Mouse (Mus musculus) myocyte (in vitro differentiated cells): ENCODE data around the gene Fam92b. TPM values are rescaled to one million over a fixed set of nuclear protein-coding genes. Genes with fewer than 3 reads are reported as not detected.
A peak's percentile ranks its signal among the peaks of the same experiment; 100 is the strongest.

ENCODE experiments used
- H3K27me3 ChIP-seq: one replicate; pipeline ENCODE4 v1.6.1; 2011; ENCODE audit not compliant: control insufficient read depth, insufficient read depth, insufficient read length
- H3K36me3 ChIP-seq: one replicate; pipeline ENCODE4 v1.6.1; 2011; ENCODE audit not compliant: control insufficient read depth, insufficient read depth
- H3K4me2 ChIP-seq: one replicate; pipeline ENCODE4 v1.6.1; 2011; ENCODE audit warnings: low read depth, control low read depth
- H3K4me3 ChIP-seq: one replicate; pipeline ENCODE4 v1.5.1; 2011; ENCODE audit warnings: mild to moderate bottlenecking, control low read depth, moderate library complexity
- H3K79me2 ChIP-seq: one replicate; pipeline ENCODE4 v1.6.1; 2011; ENCODE audit not compliant: control insufficient read depth, insufficient read depth
- H3ac ChIP-seq: one replicate; pipeline ENCODE4 v1.6.1; 2011; ENCODE audit not compliant: control insufficient read depth, insufficient read length
- CEBPB ChIP-seq: IDR thresholded peaks from 2 replicates; pipeline ENCODE4 v1.6.1; 2011; ENCODE audit warnings: mild to moderate bottlenecking, moderate library complexity; ENCODE audit not compliant: poor library complexity, insufficient read depth, severe bottlenecking
- E2F4 ChIP-seq: IDR thresholded peaks from one replicate; pipeline ENCODE4 v1.6.1; 2011; ENCODE audit warnings: mild to moderate bottlenecking, control low read depth, moderate library complexity; ENCODE audit not compliant: insufficient read depth
- MAX ChIP-seq: IDR thresholded peaks from one replicate; pipeline ENCODE4 v1.6.1; 2011; ENCODE audit warnings: low read depth, mild to moderate bottlenecking, control low read depth
- MYOD1 ChIP-seq, 3 experiments: IDR thresholded peaks; one replicate each; pipeline ENCODE4 v1.6.1; 2011; ENCODE audit warnings: control low read depth in 2 of 3, low read depth in 2 of 3, mild to moderate bottlenecking in 2 of 3, moderate library complexity in 1 of 3; ENCODE audit not compliant: insufficient read length in 2 of 3, control insufficient read depth in 1 of 3
- MYOG ChIP-seq, 3 experiments: IDR thresholded peaks; one replicate each; pipeline ENCODE4 v1.6.1; 2011; ENCODE audit warnings: control low read depth in 2 of 3, low read depth in 2 of 3, mild to moderate bottlenecking in 2 of 3; ENCODE audit not compliant: insufficient read length in 2 of 3, control insufficient read depth in 1 of 3, insufficient read depth in 1 of 3
- POLR2A ChIP-seq: IDR thresholded peaks from one replicate; pipeline ENCODE4 v1.6.1; 2011; ENCODE audit warnings: low read depth, mild to moderate bottlenecking, control low read depth, moderate library complexity; ENCODE audit not compliant: insufficient read length
- POLR2AphosphoS2 ChIP-seq: IDR thresholded peaks from one replicate; pipeline ENCODE4 v1.6.1; 2011; ENCODE audit warnings: low read depth, control low read depth; ENCODE audit not compliant: insufficient read length
- REST ChIP-seq: IDR thresholded peaks from one replicate; pipeline ENCODE4 v1.6.1; 2011; ENCODE audit warnings: mild to moderate bottlenecking, control low read depth, moderate library complexity; ENCODE audit not compliant: insufficient read depth, insufficient read length
- SRF ChIP-seq: IDR thresholded peaks from one replicate; pipeline ENCODE4 v1.6.1; 2011; ENCODE audit warnings: low read depth; ENCODE audit not compliant: control insufficient read depth, insufficient read length
- TCF12 ChIP-seq: IDR thresholded peaks from one replicate; pipeline ENCODE4 v1.6.1; 2011; ENCODE audit warnings: mild to moderate bottlenecking, control low read depth; ENCODE audit not compliant: poor library complexity, insufficient read depth, severe bottlenecking
- TCF3 ChIP-seq: IDR thresholded peaks from one replicate; pipeline ENCODE4 v1.6.1; 2011; ENCODE audit warnings: low read depth, control low read depth; ENCODE audit not compliant: insufficient read length
- USF1 ChIP-seq: IDR thresholded peaks from one replicate; pipeline ENCODE4 v1.6.1; 2011; ENCODE audit warnings: low read depth, mild to moderate bottlenecking, control low read depth, moderate library complexity
- polyA plus RNA-seq: library from polyadenylated mRNA; unstranded; fragments of >200 nt; fragmentation: generic; extraction: Trizol; gene quantifications from one replicate; pipeline ENCODE4 v1.2.1, GENCODE M21; 2012; ENCODE audit warnings: missing spikeins

Fam92b gene
- polyA plus RNA-seq, 1 experiment = not detected

DNA sequence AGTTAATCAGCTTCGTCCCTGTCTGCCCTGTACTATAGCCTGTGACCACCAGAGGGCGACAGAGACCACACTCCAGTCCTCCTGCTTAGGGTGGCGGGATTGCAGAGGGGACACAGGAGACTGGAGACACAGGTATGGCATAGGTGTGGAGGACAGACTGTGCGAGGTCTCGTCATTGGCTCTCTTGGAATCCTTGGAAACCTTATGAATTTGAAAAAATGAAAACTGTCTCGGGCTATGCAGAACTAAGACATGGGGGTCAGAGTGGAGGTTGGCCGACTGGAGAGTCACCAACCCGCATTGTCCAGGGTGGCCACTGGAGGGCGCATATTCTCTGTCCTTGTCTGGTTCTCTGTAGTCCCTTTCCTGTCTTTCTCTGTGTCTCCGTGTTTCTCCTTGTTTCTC lies 1.8 kb upstream of the Fam92b start:
- H3K36me3 ChIP-seq = no peaks in the 10 kb centered on the region
- H3K27me3 ChIP-seq = peaks cover 4% of the 10 kb centered on the region
- no peak overlapping the region for H3K4me3 ChIP-seq
- TF ChIP-seq MYOD1 (IDR thresholded peaks at IDR 0.05; ENCODE audit: control insufficient read depth in 1 of 3, insufficient read length in 2 of 3, low read depth in 2 of 3) (no peak), POLR2A (no peak), USF1 (no peak), MYOG (IDR thresholded peaks at IDR 0.05; ENCODE audit: control insufficient read depth in 1 of 3, insufficient read depth in 1 of 3, insufficient read length in 2 of 3, low read depth in 2 of 3) (no peak), E2F4 (no peak), TCF3 (no peak), REST (no peak), CEBPB (no peak)
- H3K79me2 ChIP-seq = no peaks in the 10 kb centered on the region
- no peak overlapping the region for H3ac ChIP-seq
- H3K4me2 ChIP-seq = peak overlapping the region; percentile 63

DNA sequence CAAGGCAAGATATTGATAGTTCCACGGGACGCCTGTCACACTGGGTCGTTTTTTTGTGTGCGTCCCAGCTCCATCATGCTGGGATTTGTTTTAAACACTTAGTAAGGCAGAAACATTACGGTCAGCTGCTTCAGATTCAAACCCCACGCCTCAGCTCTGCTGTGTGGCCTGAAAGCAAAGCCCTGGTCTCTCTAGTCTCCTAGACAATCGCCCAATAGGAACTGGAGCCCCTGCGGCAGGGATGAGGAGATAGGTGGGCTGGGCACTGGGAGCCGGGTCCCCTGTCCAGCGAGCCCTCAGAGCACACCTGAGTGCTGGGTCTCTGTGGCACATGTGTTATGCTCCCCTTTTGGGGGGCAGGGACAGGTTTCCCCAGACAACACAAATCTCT lies 853 bp upstream of the Fam92b start:
- Histone ChIP-seq H3K27me3 (peaks cover 5% of the 10 kb centered on the region), H3K36me3 (no peaks in the 10 kb centered on the region), H3K4me3 (no peak overlapping the region), H3K79me2 (no peaks in the 10 kb centered on the region), H3K4me2 (no peak overlapping the region), H3ac (no peak overlapping the region)
- TF ChIP-seq POLR2AphosphoS2 = no peak
- no peak for TF ChIP-seq CEBPB
- no peak for TF ChIP-seq REST
- no peak for TF ChIP-seq USF1
- TF ChIP-seq MAX = no peak
- no peak for TF ChIP-seq MYOG (IDR thresholded peaks at IDR 0.05; ENCODE audit: control insufficient read depth in 1 of 3, insufficient read depth in 1 of 3, insufficient read length in 2 of 3, low read depth in 2 of 3)
- TF ChIP-seq TCF3 = no peak
- TF ChIP-seq SRF = no peak
- TF ChIP-seq TCF12 = no peak
- no peak for TF ChIP-seq E2F4
- TF ChIP-seq POLR2A = no peak
- no peak for TF ChIP-seq MYOD1 (IDR thresholded peaks at IDR 0.05; ENCODE audit: control insufficient read depth in 1 of 3, insufficient read length in 2 of 3, low read depth in 2 of 3)

DNA sequence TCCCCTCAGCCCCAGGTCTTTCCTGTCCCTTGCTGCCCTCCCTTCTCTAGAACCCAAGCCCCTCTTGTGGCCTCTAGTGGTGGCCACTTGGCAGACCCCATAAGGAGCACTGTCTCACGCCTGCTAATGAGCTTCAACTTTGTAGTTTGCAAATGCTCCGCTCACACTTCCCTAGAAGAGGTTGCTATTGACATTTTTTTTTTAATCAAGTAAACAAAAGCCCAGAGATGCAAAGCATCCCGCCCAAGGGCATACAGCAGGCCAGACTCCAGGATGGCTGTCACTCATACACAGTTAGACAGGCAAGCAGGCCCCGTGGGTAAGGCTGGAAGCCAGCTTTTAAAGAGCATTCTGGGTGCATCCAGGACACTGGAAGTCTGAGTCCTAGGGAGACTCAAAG lies 661 bp downstream of the Fam92b start:
- Histone ChIP-seq H3K4me3 (no peak overlapping the region), H3K27me3 (peaks cover 5% of the 10 kb centered on the region), H3K36me3 (no peaks in the 10 kb centered on the region), H3K4me2 (no peak overlapping the region), H3K79me2 (no peaks in the 10 kb centered on the region), H3ac (no peak overlapping the region)
- TF ChIP-seq TCF3 (no peak), MYOD1 (IDR thresholded peaks at IDR 0.05; ENCODE audit: control insufficient read depth in 1 of 3, insufficient read length in 2 of 3, low read depth in 2 of 3) (no peak), MAX (no peak), REST (no peak), MYOG (IDR thresholded peaks at IDR 0.05; ENCODE audit: control insufficient read depth in 1 of 3, insufficient read depth in 1 of 3, insufficient read length in 2 of 3, low read depth in 2 of 3) (no peak), TCF12 (no peak), USF1 (no peak), POLR2A (no peak), SRF (no peak), E2F4 (no peak), CEBPB (no peak), POLR2AphosphoS2 (no peak)

DNA sequence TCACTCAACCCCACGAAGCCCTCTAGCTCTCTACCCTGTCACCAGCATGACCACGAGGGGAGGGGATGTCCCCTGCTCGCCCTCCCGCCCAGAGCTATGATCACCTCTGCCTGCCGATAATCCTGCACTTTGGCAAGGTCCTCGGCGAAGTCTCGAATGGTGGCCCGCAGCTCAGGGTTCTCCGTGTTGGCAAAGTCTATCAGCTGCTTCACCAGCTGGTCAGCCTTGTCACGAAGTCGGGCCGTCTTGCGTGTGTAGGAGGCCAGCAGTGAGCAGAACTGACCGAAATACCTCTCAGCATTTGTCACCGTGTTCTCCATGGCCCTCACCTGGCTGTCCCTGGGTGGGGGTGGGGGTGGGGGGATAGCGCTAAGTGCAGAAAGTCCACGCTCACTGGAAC lies 2.7 kb downstream of the Fam92b start:
- no peak overlapping the region for H3K4me3 ChIP-seq

DNA sequence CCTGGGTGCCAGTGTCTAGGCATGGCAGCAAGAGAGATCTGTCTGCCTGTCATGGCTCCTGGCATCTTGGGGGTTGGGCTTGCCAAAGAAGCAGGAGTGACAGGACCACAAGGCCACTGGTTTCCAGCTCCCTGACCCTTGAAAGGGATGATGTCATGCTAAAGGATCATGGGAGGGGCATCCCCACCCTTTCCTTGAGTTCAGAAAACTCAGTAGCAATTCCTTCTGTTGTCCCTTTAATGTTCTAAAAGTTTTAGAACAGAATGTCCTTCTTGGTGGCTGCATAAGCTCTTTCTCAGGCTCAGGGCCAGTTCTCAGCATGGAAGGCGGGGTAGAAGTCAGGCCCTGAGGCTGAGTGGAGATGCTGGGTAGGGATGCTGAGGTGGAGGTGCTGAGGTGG lies 4.1 kb downstream of the Fam92b start:
- TF ChIP-seq USF1 (no peak), POLR2A (no peak), SRF (no peak), MYOD1 (IDR thresholded peaks at IDR 0.05; ENCODE audit: control insufficient read depth in 1 of 3, insufficient read length in 2 of 3, low read depth in 2 of 3) (peak in 1 of 3 experiments; percentile 12), MYOG (IDR thresholded peaks at IDR 0.05; ENCODE audit: control insufficient read depth in 1 of 3, insufficient read depth in 1 of 3, insufficient read length in 2 of 3, low read depth in 2 of 3) (no peak), E2F4 (no peak)
- no peaks in the 10 kb centered on the region for H3K79me2 ChIP-seq
- no peak overlapping the region for H3ac ChIP-seq
- no peak overlapping the region for H3K4me3 ChIP-seq
- H3K36me3 ChIP-seq = no peaks in the 10 kb centered on the region
- no peak overlapping the region for H3K4me2 ChIP-seq
- peaks cover 17% of the 10 kb centered on the region for H3K27me3 ChIP-seq

More for the DNA sequence above, 2.7 kb downstream of the Fam92b start:
- Histone ChIP-seq H3K27me3 (peaks cover 7% of the 10 kb centered on the region), H3K79me2 (no peaks in the 10 kb centered on the region), H3K4me2 (no peak overlapping the region), H3ac (no peak overlapping the region), H3K36me3 (no peaks in the 10 kb centered on the region)
- TF ChIP-seq POLR2A (no peak), MYOD1 (IDR thresholded peaks at IDR 0.05; ENCODE audit: control insufficient read depth in 1 of 3, insufficient read length in 2 of 3, low read depth in 2 of 3) (peak in 2 of 3 experiments; percentile 68 to 77), MYOG (IDR thresholded peaks at IDR 0.05; ENCODE audit: control insufficient read depth in 1 of 3, insufficient read depth in 1 of 3, insufficient read length in 2 of 3, low read depth in 2 of 3) (peak in 1 of 3 experiments; percentile 55)
